Mouse (Mus musculus) ES-E14 (cell line): ENCODE measurements around the gene Abi1.

ENCODE experiments used
- MAFK ChIP-seq: IDR thresholded peaks from 2 replicates; pipeline ENCODE4 v1.6.1; 2014; ENCODE audit warnings: mild to moderate bottlenecking, low read depth, low read length, inconsistent platforms; ENCODE audit not compliant: insufficient read depth
- ZC3H11A ChIP-seq: IDR thresholded peaks from 2 replicates; pipeline ENCODE4 v1.6.1; 2012; ENCODE audit warnings: low read depth, mild to moderate bottlenecking, inconsistent platforms, low read length, borderline replicate concordance
- ZNF384 ChIP-seq: IDR thresholded peaks from 2 replicates; pipeline ENCODE4 v1.6.1; 2012; ENCODE audit warnings: low read depth, low read length, inconsistent platforms

- no peak for TF ChIP-seq ZC3H11A
- no peak for TF ChIP-seq ZNF384
- no peak for TF ChIP-seq MAFK
Observed at GRCm38 (mm10) chr2:23039082-23040000, 700 bp downstream of the Abi1 start.
